Mouse (Mus musculus): ENCODE data around the gene Stambpl1. TPM values are rescaled to one million over a fixed set of nuclear protein-coding genes. Genes with fewer than 3 reads are reported as not detected.

Gene Stambpl1
- polyA plus RNA-seq, 1 experiment from 2014 or later: 4.7 TPM

- no peak overlapping the region for H3K27ac ChIP-seq (replicated peaks)
- H3K9ac ChIP-seq: no peak overlapping the region
- no peak for ATAC-seq (ENCODE audit: insufficient read depth)
- H3K9me3 ChIP-seq (replicated peaks): no peaks in the 10 kb centered on the region
- no peaks in the 10 kb centered on the region for H3K27me3 ChIP-seq
- H3K4me1 ChIP-seq (replicated peaks): no peaks in the 10 kb centered on the region
- no peak overlapping the region for H3K4me2 ChIP-seq
- 59% methylated on average over 2 of the region's 2 CpGs for WGBS (ENCODE audit: insufficient replicate concordance)
- H3K4me3 ChIP-seq (replicated peaks): no peak overlapping the region
- H3K36me3 ChIP-seq (replicated peaks): no peaks in the 10 kb centered on the region
These were observed 70.4 kb downstream of the Stambpl1 start for GRCm38 (mm10) chr19:34262273-34262974.

- Histone ChIP-seq H3K27ac (replicated peaks) (no peak overlapping the region), H3K4me3 (replicated peaks) (no peak overlapping the region), H3K9me3 (replicated peaks) (no peaks in the 10 kb centered on the region), H3K36me3 (replicated peaks) (no peaks in the 10 kb centered on the region), H3K4me2 (no peak overlapping the region), H3K4me1 (replicated peaks) (no peaks in the 10 kb centered on the region), H3K27me3 (no peaks in the 10 kb centered on the region), H3K9ac (no peak overlapping the region)
- no peak for ATAC-seq (ENCODE audit: insufficient read depth)
- WGBS (ENCODE audit: insufficient replicate concordance): 66% methylated on average over 5 of the region's 5 CpGs
These were observed 73.7 kb downstream of the Stambpl1 start for GRCm38 (mm10) chr19:34265604-34266193.

DNA sequence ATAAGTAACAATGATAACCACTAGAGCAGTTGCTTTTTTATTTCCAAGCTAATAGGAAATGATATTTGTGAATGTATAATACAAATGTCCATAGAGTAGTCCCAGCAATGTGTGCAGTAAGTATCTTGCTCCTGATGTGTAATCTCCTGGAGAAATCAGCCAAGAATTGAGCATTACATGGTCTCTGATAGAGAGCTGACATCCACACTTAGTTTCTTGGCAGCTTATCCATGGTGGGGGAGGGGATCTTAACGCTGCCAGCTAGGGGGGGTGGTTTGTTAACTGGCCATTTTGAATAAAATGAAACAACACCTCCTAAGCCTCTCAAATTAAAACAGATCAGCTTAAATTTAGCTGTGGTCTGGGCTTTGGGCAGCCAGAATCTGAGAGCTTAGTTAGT, 77.0 kb downstream of the Stambpl1 start:
- no peak overlapping the region for H3K4me3 ChIP-seq (replicated peaks)

GRCm38 (mm10) chr19:34270106-34270726, 78.2 kb downstream of the Stambpl1 start:
- H3K4me2 ChIP-seq: no peak overlapping the region
- H3K27me3 ChIP-seq: no peaks in the 10 kb centered on the region
- no peak for ATAC-seq (ENCODE audit: insufficient read depth)
- no peak overlapping the region for H3K27ac ChIP-seq (replicated peaks)
- no peak overlapping the region for H3K4me3 ChIP-seq (replicated peaks)
- no peaks in the 10 kb centered on the region for H3K4me1 ChIP-seq (replicated peaks)
- H3K36me3 ChIP-seq (replicated peaks): no peaks in the 10 kb centered on the region
- no peaks in the 10 kb centered on the region for H3K9me3 ChIP-seq (replicated peaks)
- H3K9ac ChIP-seq: no peak overlapping the region
- 61% methylated on average over 11 of the region's 11 CpGs for WGBS (ENCODE audit: insufficient replicate concordance)

More for the DNA sequence above, 77.0 kb downstream of the Stambpl1 start:
- no peaks in the 10 kb centered on the region for H3K27me3 ChIP-seq
- no peak overlapping the region for H3K4me2 ChIP-seq
- no peak for ATAC-seq (ENCODE audit: insufficient read depth)
- no peaks in the 10 kb centered on the region for H3K9me3 ChIP-seq (replicated peaks)
- no peaks in the 10 kb centered on the region for H3K36me3 ChIP-seq (replicated peaks)
- H3K9ac ChIP-seq: no peak overlapping the region
- 43% methylated on average over 1 of the region's 1 CpGs for WGBS (ENCODE audit: insufficient replicate concordance)
- no peak overlapping the region for H3K27ac ChIP-seq (replicated peaks)
- H3K4me1 ChIP-seq (replicated peaks): no peaks in the 10 kb centered on the region

DNA sequence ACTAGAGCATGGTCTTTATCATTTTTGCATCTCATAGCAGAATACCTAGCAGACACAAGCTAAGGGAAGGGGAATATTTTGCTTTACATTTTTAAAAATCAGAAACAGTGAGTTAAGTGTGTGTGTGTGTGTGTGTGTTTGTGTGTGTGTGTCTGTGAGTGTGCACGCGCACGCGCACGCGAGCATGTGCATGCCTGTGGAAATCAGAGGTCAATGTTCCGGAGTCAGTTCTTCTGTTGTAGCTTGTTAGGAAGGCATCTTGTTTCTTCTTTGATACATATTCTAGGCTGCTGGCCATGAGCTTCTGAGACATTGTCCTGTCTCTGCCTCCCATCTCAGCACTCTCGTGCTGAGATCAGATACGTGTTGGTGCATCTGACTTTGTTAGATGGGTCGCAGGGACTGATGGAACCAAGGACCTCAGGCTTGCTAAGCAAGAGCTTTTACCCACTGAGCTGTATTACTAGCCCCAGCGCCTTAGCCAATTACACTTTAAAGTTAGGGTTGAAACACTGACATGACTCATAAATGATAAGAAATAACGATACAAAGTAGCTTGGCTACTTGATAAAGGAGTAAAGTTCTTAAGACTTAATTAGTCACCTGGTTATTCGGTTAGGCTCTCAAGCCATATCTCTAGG, 78.9 kb downstream of the Stambpl1 start:
- 81% methylated on average over 13 of the region's 13 CpGs for WGBS (ENCODE audit: insufficient replicate concordance)
- ATAC-seq (ENCODE audit: insufficient read depth): no peak

GRCm38 (mm10) chr19:34273073-34273472, 81.0 kb downstream of the Stambpl1 start:
- WGBS (ENCODE audit: insufficient replicate concordance): 69% methylated on average over 1 of the region's 1 CpGs
- H3K36me3 ChIP-seq (replicated peaks): no peaks in the 10 kb centered on the region
- no peak overlapping the region for H3K9ac ChIP-seq
- H3K27ac ChIP-seq (replicated peaks): no peak overlapping the region
- H3K4me1 ChIP-seq (replicated peaks): no peaks in the 10 kb centered on the region
- ATAC-seq (ENCODE audit: insufficient read depth): no peak
- no peak overlapping the region for H3K4me3 ChIP-seq (replicated peaks)
- H3K9me3 ChIP-seq (replicated peaks): no peaks in the 10 kb centered on the region
- H3K4me2 ChIP-seq: no peak overlapping the region
- no peaks in the 10 kb centered on the region for H3K27me3 ChIP-seq

More for the DNA sequence above, 78.9 kb downstream of the Stambpl1 start:
- H3K4me2 ChIP-seq: no peak overlapping the region
- H3K9me3 ChIP-seq (replicated peaks): no peaks in the 10 kb centered on the region
- H3K4me3 ChIP-seq (replicated peaks): no peak overlapping the region
- H3K27me3 ChIP-seq: no peaks in the 10 kb centered on the region
- H3K9ac ChIP-seq: no peak overlapping the region
- H3K4me1 ChIP-seq (replicated peaks): no peaks in the 10 kb centered on the region
- no peak overlapping the region for H3K27ac ChIP-seq (replicated peaks)
- H3K36me3 ChIP-seq (replicated peaks): no peaks in the 10 kb centered on the region

DNA sequence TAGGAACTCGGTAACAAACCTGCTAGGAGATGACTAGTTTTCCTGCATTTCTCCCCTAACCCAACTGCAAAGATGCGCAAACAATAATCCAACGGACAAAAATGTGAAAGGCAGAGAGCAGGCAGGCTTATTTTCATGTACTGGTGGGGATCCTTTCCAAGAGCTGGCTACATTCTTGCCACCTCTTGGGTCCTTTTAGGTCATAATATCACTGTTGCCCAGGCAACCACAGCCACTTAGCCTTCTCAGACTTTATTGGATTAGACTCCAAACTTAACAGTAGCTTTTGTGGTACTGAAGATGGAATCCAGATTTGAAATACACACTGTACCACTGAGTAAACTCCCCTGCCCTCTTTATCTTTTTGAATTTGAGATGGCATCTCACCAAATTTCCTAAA, 86.0 kb downstream of the Stambpl1 start:
- Histone ChIP-seq H3K36me3 (replicated peaks) (no peaks in the 10 kb centered on the region), H3K9me3 (replicated peaks) (no peaks in the 10 kb centered on the region), H3K4me2 (no peak overlapping the region), H3K27me3 (no peaks in the 10 kb centered on the region), H3K4me1 (replicated peaks) (no peaks in the 10 kb centered on the region), H3K4me3 (replicated peaks) (no peak overlapping the region), H3K27ac (replicated peaks) (no peak overlapping the region), H3K9ac (no peak overlapping the region)
- 74% methylated on average over 3 of the region's 3 CpGs for WGBS (ENCODE audit: insufficient replicate concordance)
- no peak for ATAC-seq (ENCODE audit: insufficient read depth)

DNA sequence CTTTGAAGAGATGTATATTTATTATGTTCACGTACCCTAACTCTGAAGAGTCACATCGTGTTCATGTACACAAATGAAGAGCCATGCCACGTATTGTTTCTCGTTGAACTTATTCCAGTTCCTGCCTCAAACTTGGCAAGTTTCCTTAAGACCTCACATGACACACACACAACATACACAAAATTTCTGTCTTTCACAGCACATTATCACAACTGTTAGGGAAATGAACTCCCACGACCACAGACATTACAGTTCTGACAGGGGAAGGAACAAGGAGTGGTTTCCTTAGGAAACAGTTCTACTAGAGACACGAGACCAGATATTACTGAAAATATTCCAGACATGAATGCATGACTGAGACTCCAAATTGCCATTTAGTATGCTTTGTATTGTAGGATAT, 91.6 kb downstream of the Stambpl1 start:
- Histone ChIP-seq H3K4me1 (replicated peaks) (no peaks in the 10 kb centered on the region), H3K4me3 (replicated peaks) (no peak overlapping the region), H3K9ac (no peak overlapping the region), H3K27me3 (no peaks in the 10 kb centered on the region), H3K4me2 (no peak overlapping the region), H3K9me3 (replicated peaks) (no peaks in the 10 kb centered on the region), H3K36me3 (replicated peaks) (no peaks in the 10 kb centered on the region), H3K27ac (replicated peaks) (no peak overlapping the region)
- ATAC-seq (ENCODE audit: insufficient read depth): no peak
- 43% methylated on average over 6 of the region's 6 CpGs for WGBS (ENCODE audit: insufficient replicate concordance)

- Histone ChIP-seq H3K9ac (no peak overlapping the region), H3K27me3 (no peaks in the 10 kb centered on the region), H3K27ac (replicated peaks) (no peak overlapping the region), H3K36me3 (replicated peaks) (no peaks in the 10 kb centered on the region), H3K4me3 (replicated peaks) (no peak overlapping the region), H3K4me1 (replicated peaks) (no peaks in the 10 kb centered on the region), H3K9me3 (replicated peaks) (no peaks in the 10 kb centered on the region), H3K4me2 (peak overlapping the region; percentile 20)
- ATAC-seq (ENCODE audit: insufficient read depth): no peak
- WGBS (ENCODE audit: insufficient replicate concordance): 40% methylated on average over 10 of the region's 10 CpGs
These were observed 92.4 kb downstream of the Stambpl1 start for GRCm38 (mm10) chr19:34284383-34284782.

DNA sequence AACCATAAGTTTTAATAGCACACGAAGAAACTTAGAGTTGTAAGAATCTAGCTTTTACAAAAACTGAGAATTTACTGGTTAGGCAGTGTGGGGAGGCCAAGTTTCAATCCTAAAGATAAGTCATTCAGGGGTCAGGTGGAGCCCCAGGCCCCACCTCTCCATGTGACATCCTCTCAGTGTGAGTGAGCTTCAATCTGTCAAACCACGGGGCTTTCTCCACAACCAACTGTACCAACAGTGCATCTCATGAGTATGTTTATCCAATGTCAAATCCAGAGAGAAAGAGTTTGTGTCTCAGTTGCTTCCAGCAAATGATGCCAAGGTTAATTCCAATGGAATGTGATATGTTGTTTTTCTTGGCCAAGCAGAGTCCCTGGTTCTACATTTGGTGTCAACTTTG, 92.8 kb downstream of the Stambpl1 start:
- WGBS (ENCODE audit: insufficient replicate concordance): 16% methylated on average over 2 of the region's 2 CpGs
- no peak overlapping the region for H3K4me3 ChIP-seq (replicated peaks)
- no peaks in the 10 kb centered on the region for H3K9me3 ChIP-seq (replicated peaks)
- H3K4me1 ChIP-seq (replicated peaks): no peaks in the 10 kb centered on the region; the same call in 1 of the 2 replicates
- no peaks in the 10 kb centered on the region for H3K27me3 ChIP-seq
- ATAC-seq (ENCODE audit: insufficient read depth): no peak
- no peak overlapping the region for H3K9ac ChIP-seq
- no peaks in the 10 kb centered on the region for H3K36me3 ChIP-seq (replicated peaks)
- no peak overlapping the region for H3K27ac ChIP-seq (replicated peaks)
- no peak overlapping the region for H3K4me2 ChIP-seq

GRCm38 (mm10) chr19:34287221-34287620, 95.2 kb downstream of the Stambpl1 start:
- H3K27ac ChIP-seq (replicated peaks): no peak overlapping the region
- H3K9ac ChIP-seq: no peak overlapping the region
- no peaks in the 10 kb centered on the region for H3K36me3 ChIP-seq (replicated peaks)
- no peak for ATAC-seq (ENCODE audit: insufficient read depth)
- H3K9me3 ChIP-seq (replicated peaks): no peaks in the 10 kb centered on the region
- H3K27me3 ChIP-seq: peaks cover 4% of the 10 kb centered on the region; the same call in 1 of the 2 replicates
- no peaks in the 10 kb centered on the region; the same call in 1 of the 2 replicates for H3K4me1 ChIP-seq (replicated peaks)
- no peak overlapping the region for H3K4me3 ChIP-seq (replicated peaks)
- no peak overlapping the region for H3K4me2 ChIP-seq

Data from liver, embryonic 15.5 days (tissue).